Mouse (Mus musculus): Measurements from ENCODE around the gene Gramd1b. TPM values are rescaled to one million over a fixed set of nuclear protein-coding genes. Genes with fewer than 3 reads are reported as not detected.
A peak's percentile ranks its signal among the peaks of the same experiment; 100 is the strongest.

The Gramd1b gene
- polyA plus RNA-seq, 1 experiment from 2014 or later, result 6.5 TPM

- no peaks in the 10 kb centered on the region for H3K27me3 ChIP-seq (ENCODE audit: control insufficient read depth, insufficient read depth, low read length)
- 53% methylated on average over 6 of the region's 6 CpGs for WGBS
- no peak overlapping the region for H3K4me2 ChIP-seq (ENCODE audit: low read length)
- H3K9me3 ChIP-seq (ENCODE audit: control insufficient read depth, low read length), result no peaks in the 10 kb centered on the region
- no peak overlapping the region for H3K9ac ChIP-seq (ENCODE audit: low read length)
- no peaks in the 10 kb centered on the region for H3K36me3 ChIP-seq (ENCODE audit: control insufficient read depth, insufficient read depth, low read length)
- ATAC-seq (ENCODE audit: insufficient number of reproducible peaks, insufficient read depth, low FRiP score, low read depth), result no peak
- no peak overlapping the region for H3K27ac ChIP-seq (replicated peaks in 1 of 2; ENCODE audit: control insufficient read depth in 1 of 2, insufficient read depth in 1 of 2, low read depth in 2 of 2, low read length in 2 of 2)
- peaks cover 12 to 22% of the 10 kb centered on the region in 2 experiments; a peak in 3 of 4 replicates for H3K4me1 ChIP-seq (ENCODE audit: control insufficient read depth in 2 of 2, insufficient read depth in 2 of 2, low read length in 2 of 2)
- no peak overlapping the region for H3K4me3 ChIP-seq (ENCODE audit: control insufficient read depth in 1 of 2, insufficient read depth in 1 of 2, low read depth in 1 of 2, low read length in 2 of 2)
Observed at GRCm38 (mm10) chr9:40374533-40374971, 156.6 kb downstream of the Gramd1b start.

DNA sequence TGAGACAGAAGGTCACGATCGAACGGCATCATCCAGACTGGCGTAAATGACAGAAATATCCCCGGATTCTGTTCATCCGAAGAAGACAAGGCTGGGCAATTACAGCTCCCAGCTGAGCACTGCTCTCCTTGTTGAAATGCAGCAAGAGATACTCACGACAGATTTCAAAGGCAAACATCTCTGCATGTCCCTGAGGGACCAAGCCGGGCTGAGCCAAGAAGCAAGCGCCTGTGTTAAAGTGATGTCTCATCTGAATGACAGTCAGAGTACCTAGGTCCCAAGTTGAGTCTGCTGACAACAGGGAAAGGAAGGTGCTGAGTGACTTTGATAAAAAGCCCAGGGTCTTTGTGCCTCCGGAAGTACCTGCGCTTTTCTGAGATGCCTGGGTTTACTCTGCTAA, 157.1 kb downstream of the Gramd1b start:
- ATAC-seq (ENCODE audit: insufficient number of reproducible peaks, insufficient read depth, low FRiP score, low read depth), result no peak
- Histone ChIP-seq H3K27ac (replicated peaks in 1 of 2; ENCODE audit: control insufficient read depth in 1 of 2, insufficient read depth in 1 of 2, low read depth in 2 of 2, low read length in 2 of 2) (no peak overlapping the region), H3K9ac (ENCODE audit: low read length) (no peak overlapping the region), H3K36me3 (ENCODE audit: control insufficient read depth, insufficient read depth, low read length) (no peaks in the 10 kb centered on the region), H3K4me3 (ENCODE audit: control insufficient read depth in 1 of 2, insufficient read depth in 1 of 2, low read depth in 1 of 2, low read length in 2 of 2) (no peak overlapping the region), H3K27me3 (ENCODE audit: control insufficient read depth, insufficient read depth, low read length) (no peaks in the 10 kb centered on the region), H3K4me2 (ENCODE audit: low read length) (no peak overlapping the region), H3K9me3 (ENCODE audit: control insufficient read depth, low read length) (no peaks in the 10 kb centered on the region), H3K4me1 (ENCODE audit: control insufficient read depth in 2 of 2, insufficient read depth in 2 of 2, low read length in 2 of 2) (peaks cover 12 to 22% of the 10 kb centered on the region in 2 experiments; a peak in 3 of 4 replicates)
- 57% methylated on average over 11 of the region's 11 CpGs for WGBS

- H3K36me3 ChIP-seq (ENCODE audit: control insufficient read depth, insufficient read depth, low read length), result no peaks in the 10 kb centered on the region
- WGBS, result 87% methylated on average over 4 of the region's 4 CpGs
- H3K27me3 ChIP-seq (ENCODE audit: control insufficient read depth, insufficient read depth, low read length), result no peaks in the 10 kb centered on the region
- H3K27ac ChIP-seq (replicated peaks in 1 of 2; ENCODE audit: control insufficient read depth in 1 of 2, insufficient read depth in 1 of 2, low read depth in 2 of 2, low read length in 2 of 2), result no peak overlapping the region
- H3K4me2 ChIP-seq (ENCODE audit: low read length), result no peak overlapping the region
- peaks cover 6 to 7% of the 10 kb centered on the region in 2 experiments; a peak in 3 of 4 replicates for H3K4me1 ChIP-seq (ENCODE audit: control insufficient read depth in 2 of 2, insufficient read depth in 2 of 2, low read length in 2 of 2)
- ATAC-seq (ENCODE audit: insufficient number of reproducible peaks, insufficient read depth, low FRiP score, low read depth), result no peak
- H3K9me3 ChIP-seq (ENCODE audit: control insufficient read depth, low read length), result no peaks in the 10 kb centered on the region
- no peak overlapping the region for H3K9ac ChIP-seq (ENCODE audit: low read length)
- H3K4me3 ChIP-seq (ENCODE audit: control insufficient read depth in 1 of 2, insufficient read depth in 1 of 2, low read depth in 1 of 2, low read length in 2 of 2), result no peak overlapping the region
Observed at GRCm38 (mm10) chr9:40370151-40370550, 161.0 kb downstream of the Gramd1b start.

DNA sequence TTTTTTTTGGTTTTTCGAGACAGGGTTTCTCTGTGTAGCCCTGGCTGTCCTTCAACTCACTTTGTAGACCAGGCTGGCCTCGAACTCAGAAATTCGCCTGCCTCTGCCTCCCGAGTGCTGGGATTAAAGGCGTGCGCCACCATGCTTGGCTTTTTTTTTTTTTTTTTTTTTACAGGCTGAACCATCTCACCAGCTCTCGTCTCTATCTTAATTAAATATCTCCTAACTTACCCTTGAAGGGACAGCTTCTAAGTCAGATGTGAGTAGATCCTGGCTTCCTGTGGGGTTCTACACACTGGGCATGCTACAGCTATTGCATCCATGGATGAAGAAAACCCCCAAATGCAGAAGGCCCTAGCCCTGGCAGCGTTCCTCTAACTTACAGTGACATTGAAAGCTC, 164.4 kb downstream of the Gramd1b start:
- Histone ChIP-seq H3K4me3 (ENCODE audit: control insufficient read depth in 1 of 2, insufficient read depth in 1 of 2, low read depth in 1 of 2, low read length in 2 of 2) (no peak overlapping the region), H3K4me2 (ENCODE audit: low read length) (no peak overlapping the region), H3K4me1 (ENCODE audit: control insufficient read depth in 2 of 2, insufficient read depth in 2 of 2, low read length in 2 of 2) (no peaks in the 10 kb centered on the region), H3K27ac (replicated peaks in 1 of 2; ENCODE audit: control insufficient read depth in 1 of 2, insufficient read depth in 1 of 2, low read depth in 2 of 2, low read length in 2 of 2) (no peak overlapping the region), H3K9me3 (ENCODE audit: control insufficient read depth, low read length) (no peaks in the 10 kb centered on the region), H3K9ac (ENCODE audit: low read length) (no peak overlapping the region), H3K27me3 (ENCODE audit: control insufficient read depth, insufficient read depth, low read length) (no peaks in the 10 kb centered on the region), H3K36me3 (ENCODE audit: control insufficient read depth, insufficient read depth, low read length) (no peaks in the 10 kb centered on the region)
- 94% methylated on average over 5 of the region's 8 CpGs for WGBS
- ATAC-seq (ENCODE audit: insufficient number of reproducible peaks, insufficient read depth, low FRiP score, low read depth), result no peak

- no peaks in the 10 kb centered on the region for H3K9me3 ChIP-seq (ENCODE audit: control insufficient read depth, low read length)
- 64% methylated on average over 7 of the region's 7 CpGs for WGBS
- no peak for ATAC-seq (ENCODE audit: insufficient number of reproducible peaks, insufficient read depth, low FRiP score, low read depth)
- no peaks in the 10 kb centered on the region for H3K36me3 ChIP-seq (ENCODE audit: control insufficient read depth, insufficient read depth, low read length)
- H3K27me3 ChIP-seq (ENCODE audit: control insufficient read depth, insufficient read depth, low read length), result no peaks in the 10 kb centered on the region
- no peaks in the 10 kb centered on the region for H3K4me1 ChIP-seq (ENCODE audit: control insufficient read depth in 2 of 2, insufficient read depth in 2 of 2, low read length in 2 of 2)
- H3K9ac ChIP-seq (ENCODE audit: low read length), result no peak overlapping the region
- H3K27ac ChIP-seq (replicated peaks in 1 of 2; ENCODE audit: control insufficient read depth in 1 of 2, insufficient read depth in 1 of 2, low read depth in 2 of 2, low read length in 2 of 2), result no peak overlapping the region
- H3K4me2 ChIP-seq (ENCODE audit: low read length), result no peak overlapping the region
- H3K4me3 ChIP-seq (ENCODE audit: control insufficient read depth in 1 of 2, insufficient read depth in 1 of 2, low read depth in 1 of 2, low read length in 2 of 2), result no peak overlapping the region
Observed at GRCm38 (mm10) chr9:40364312-40364711, 166.9 kb downstream of the Gramd1b start.

DNA sequence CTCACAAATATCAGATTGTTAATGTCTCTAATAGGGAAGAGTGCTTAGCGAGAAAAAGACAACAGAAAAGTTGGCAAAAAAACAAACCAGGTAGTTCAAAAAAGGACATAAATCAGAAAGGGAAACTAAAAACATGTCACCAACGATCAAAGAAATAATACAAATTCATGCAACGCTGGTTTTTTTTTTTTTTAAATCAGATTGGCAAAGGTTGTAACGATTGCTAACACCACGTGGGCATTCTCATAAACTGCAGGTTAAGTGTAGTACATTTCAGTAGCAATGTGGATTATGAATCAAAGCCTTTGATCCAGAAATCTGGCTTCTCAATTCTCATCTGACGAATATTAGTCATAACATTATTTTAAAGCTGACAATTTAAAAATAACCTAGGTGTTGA, 169.2 kb downstream of the Gramd1b start:
- 79% methylated on average over 6 of the region's 6 CpGs for WGBS
- Histone ChIP-seq H3K27ac (replicated peaks in 1 of 2; ENCODE audit: control insufficient read depth in 1 of 2, insufficient read depth in 1 of 2, low read depth in 2 of 2, low read length in 2 of 2) (no peak overlapping the region), H3K36me3 (ENCODE audit: control insufficient read depth, insufficient read depth, low read length) (no peaks in the 10 kb centered on the region), H3K4me3 (ENCODE audit: control insufficient read depth in 1 of 2, insufficient read depth in 1 of 2, low read depth in 1 of 2, low read length in 2 of 2) (no peak overlapping the region), H3K4me2 (ENCODE audit: low read length) (no peak overlapping the region), H3K9me3 (ENCODE audit: control insufficient read depth, low read length) (no peaks in the 10 kb centered on the region), H3K9ac (ENCODE audit: low read length) (no peak overlapping the region), H3K27me3 (ENCODE audit: control insufficient read depth, insufficient read depth, low read length) (no peaks in the 10 kb centered on the region), H3K4me1 (ENCODE audit: control insufficient read depth in 2 of 2, insufficient read depth in 2 of 2, low read length in 2 of 2) (peaks cover 12 to 16% of the 10 kb centered on the region in 2 experiments)
- no peak for ATAC-seq (ENCODE audit: insufficient number of reproducible peaks, insufficient read depth, low FRiP score, low read depth)

- H3K27me3 ChIP-seq (ENCODE audit: control insufficient read depth, insufficient read depth, low read length), result no peaks in the 10 kb centered on the region
- no peak overlapping the region for H3K9ac ChIP-seq (ENCODE audit: low read length)
- 0 out of 2 replicates have a peak, but pooled peaks have one; percentile 3 for ATAC-seq (ENCODE audit: insufficient number of reproducible peaks, insufficient read depth, low FRiP score, low read depth)
- H3K27ac ChIP-seq (replicated peaks in 1 of 2; ENCODE audit: control insufficient read depth in 1 of 2, insufficient read depth in 1 of 2, low read depth in 2 of 2, low read length in 2 of 2), result no peak overlapping the region
- H3K9me3 ChIP-seq (ENCODE audit: control insufficient read depth, low read length), result no peaks in the 10 kb centered on the region
- no peaks in the 10 kb centered on the region for H3K36me3 ChIP-seq (ENCODE audit: control insufficient read depth, insufficient read depth, low read length)
- peaks cover 12 to 20% of the 10 kb centered on the region in 2 experiments for H3K4me1 ChIP-seq (ENCODE audit: control insufficient read depth in 2 of 2, insufficient read depth in 2 of 2, low read length in 2 of 2)
- 41% methylated on average over 8 of the region's 8 CpGs for WGBS
- peak overlapping the region; percentile 26; the same call in 1 of the 2 replicates for H3K4me2 ChIP-seq (ENCODE audit: low read length)
- no peak overlapping the region for H3K4me3 ChIP-seq (ENCODE audit: control insufficient read depth in 1 of 2, insufficient read depth in 1 of 2, low read depth in 1 of 2, low read length in 2 of 2)
Observed at GRCm38 (mm10) chr9:40358408-40358896, 172.7 kb downstream of the Gramd1b start.

Data from heart, embryonic 14.5 days (tissue).